Mouse (Mus musculus) fibroblast of lung, adult 2 months (primary cell): Measurements from ENCODE around the gene Gadl1.
A peak's percentile ranks its signal among the peaks of the same experiment; 100 is the strongest.

ENCODE experiments used
- DNase-seq: peaks from one replicate; pipeline ENCODE4 v3.0.0-alpha.2; 2011; ENCODE audit warnings: low read depth

The Gadl1 gene

DNA sequence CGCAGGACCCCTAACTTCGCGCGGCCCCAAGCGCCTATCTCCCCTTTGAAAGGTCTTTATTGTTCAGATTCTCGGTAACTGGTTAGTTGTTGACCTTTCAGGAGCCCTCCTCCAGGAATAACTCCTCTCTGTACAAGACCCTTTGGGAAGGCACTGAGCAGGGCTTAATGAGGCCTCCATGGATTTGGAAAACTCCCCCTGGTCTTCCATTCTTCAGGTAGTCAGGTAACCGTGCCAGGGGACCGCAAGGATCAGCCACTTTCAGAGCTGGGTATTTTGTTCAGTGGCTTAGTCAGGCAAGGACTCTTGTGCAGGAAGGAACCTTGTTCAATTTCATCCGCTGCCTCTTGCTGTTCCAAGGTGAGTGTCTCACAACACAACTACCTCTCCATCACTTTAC, at the start of gene Gadl1:
Gene Gadl1 (plus strand): TSS at position 301 of the 400 bp plus-strand sequence.
- DNase-seq, result no peak

DNA sequence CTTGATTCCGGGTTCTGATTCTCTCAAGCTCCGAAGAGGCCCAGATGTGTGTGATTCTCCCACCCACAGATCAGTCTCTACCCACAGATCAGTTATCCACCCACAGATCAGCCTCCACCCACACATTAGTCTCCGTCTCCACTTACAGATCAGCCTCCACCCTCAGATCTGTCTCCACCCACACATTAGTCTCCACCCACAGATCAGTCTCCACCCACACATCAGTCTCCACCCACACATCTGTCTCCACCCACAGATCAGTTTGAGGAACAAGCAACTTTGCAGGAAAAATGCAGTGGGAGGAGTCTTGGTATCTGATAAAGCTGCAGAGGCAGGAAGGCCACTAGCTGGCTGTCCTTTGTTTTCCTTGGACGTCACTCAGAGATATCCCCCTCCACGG, 46.5 kb upstream of the Gadl1 start:
- DNase-seq, result no peak

DNA sequence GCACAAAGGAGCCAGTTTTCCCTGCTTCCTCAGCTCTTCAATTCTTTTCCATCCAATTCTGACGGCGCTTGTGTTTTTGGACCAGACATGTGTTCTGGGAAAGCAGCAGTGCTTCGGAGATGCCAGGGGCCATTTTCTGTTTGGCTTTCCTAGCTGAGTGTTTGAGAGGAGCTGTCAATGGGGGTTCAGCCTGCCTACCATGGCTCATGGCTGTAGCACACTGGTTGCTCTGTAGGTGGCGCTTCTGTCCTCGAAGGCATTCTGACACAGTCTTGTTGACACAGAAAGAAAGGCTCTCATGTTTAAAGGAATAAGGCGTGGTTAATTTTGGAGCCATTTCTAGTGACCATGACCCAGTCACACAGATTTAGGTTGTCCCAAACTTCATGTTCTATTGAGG, 45.9 kb upstream of the Gadl1 start:
- no peak for DNase-seq

DNA sequence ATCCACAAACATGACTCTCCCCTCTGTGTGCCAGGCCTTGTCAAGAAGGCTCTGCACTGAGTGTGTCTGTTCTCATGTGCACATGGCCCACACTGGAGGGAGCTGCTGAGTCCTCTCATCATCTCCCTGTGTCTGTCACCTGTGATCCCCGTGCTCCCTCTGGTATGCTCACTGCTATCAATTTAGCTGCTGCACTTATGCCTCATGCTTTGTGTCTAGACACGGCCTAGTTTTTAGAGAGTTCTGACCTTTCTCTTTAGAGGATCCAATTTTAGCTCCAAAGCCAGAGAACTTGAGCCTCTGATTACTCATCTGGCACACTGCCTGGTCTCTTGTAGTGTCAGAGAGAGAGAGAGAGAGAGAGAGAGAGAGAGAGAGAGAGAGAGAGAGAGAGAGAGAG, 42.0 kb upstream of the Gadl1 start:
- peak; percentile 39 for DNase-seq

DNA sequence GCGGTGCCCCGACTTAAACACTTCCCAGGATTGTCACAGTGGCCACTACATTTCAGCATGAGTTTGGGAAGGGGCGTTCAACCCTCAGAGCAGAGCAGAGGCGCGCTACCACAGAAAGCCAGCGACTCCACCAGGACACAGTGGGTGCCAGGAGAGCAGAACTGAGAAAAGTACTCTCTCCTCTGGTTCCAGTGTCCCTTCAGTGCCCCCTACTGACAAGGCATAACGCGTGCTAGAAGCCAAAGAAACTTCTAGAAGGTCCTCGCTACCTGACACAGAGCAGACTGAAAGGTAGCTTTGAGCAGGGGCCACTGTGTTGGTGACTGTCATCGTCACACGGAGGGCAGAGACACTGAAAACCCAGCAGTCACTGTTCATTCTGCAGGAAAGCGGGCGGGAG, 39.1 kb upstream of the Gadl1 start:
- DNase-seq, result no peak

DNA sequence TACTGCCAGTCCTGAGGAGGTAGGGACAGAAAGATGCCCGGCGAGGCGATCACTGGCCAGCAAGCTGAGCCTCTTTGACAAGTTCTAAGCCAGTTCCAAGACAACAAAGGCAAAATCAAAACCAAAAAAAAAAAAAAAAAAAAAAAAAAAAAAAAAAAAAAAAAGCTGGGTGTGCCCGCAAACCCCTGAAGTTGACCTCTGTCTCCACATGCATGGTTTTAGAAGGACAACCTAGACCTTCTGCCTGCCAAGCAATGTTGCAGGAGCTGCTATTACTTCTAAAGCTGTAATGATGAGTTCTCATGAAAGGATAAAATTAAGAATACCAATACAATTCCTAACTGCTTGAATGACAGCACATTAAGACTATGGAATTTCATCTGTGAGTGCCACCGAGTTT, 38.6 kb upstream of the Gadl1 start:
- no peak for DNase-seq

DNA sequence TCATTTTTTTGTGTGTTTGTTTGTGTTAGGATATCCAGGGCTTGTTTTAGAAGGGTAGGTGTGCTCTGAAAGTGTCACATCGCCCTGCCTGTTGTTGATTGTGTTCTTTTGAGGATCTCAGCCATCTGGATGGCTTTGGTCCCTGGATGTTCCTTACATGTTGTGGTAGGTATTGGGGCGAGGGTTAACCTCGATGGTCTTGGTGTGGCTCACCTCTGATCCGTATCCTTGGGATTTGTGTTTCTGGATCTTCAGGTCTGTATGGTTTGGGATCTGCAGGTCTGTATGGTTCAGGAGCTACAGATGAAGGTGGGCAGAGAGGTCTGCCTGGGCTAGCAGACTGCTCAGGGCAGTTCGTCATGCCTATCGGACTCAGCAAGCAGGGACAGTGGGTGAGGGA, 28.8 kb upstream of the Gadl1 start:
- no peak for DNase-seq

DNA sequence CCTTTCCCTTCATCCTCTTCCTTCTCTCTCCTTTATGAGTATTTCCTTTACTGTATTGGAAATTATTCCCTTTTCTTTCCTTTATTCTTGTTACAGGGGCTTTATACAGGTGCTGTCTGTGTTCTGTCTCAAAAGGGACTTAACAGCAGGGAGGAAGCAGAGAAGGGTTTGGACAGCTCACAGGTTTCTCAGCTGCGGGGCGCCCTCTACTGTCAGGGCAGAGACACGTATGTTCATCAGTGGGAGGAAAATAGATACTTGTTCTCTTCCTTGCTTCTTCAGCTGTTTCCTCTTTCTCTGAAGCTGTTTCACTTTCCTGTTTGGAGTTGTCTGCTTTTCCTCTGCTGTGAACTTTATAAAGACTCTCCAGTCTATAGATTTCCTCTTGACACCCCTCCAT, 28.1 kb upstream of the Gadl1 start:
- DNase-seq, result no peak

DNA sequence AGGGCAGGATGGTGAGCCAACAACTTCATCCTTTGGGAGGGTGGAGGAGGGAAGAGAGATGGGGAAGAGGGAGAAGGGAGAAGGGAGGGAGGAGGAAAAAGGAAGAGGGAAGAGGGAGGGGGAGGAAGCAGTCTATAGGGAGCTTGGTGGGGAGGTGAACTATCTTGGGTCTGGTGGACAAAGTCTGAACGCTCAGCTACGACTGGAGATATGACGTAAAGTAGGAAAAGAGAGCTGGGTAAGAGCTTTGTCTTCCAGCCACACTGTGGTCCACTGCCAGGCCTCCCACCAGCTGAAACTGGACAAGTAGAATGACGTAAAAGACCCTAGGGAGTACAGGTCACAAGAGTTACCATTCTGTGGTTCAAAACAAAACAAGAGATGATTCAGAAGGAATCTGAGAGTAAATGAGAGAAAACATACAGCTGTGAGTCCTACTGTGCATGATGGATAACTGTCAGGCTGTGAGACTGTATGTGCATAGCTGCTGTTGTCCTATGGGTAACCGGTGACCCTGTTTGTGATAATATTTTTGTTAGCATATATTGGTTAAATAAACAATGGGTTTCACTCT, 26.5 kb upstream of the Gadl1 start:
- no peak for DNase-seq

DNA sequence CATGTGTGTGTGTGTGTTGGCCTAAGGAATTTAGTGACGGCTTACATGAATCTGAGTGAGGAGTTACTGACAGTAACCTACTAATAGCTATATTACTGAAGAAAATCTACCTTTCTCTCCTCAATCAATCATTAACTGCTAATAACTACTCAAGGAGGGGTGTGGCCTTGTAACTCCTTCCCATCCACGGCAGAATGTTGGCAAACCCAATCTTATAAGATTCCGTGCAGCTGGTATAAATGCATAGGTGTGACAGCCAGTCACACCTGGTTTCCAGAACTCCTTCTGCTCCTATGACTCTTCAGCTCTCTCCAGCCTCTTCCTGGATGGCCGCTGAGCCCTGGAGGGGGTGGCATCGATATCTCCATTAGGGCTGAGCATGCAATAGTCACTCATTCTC, 25.8 kb upstream of the Gadl1 start:
- no peak for DNase-seq

DNA sequence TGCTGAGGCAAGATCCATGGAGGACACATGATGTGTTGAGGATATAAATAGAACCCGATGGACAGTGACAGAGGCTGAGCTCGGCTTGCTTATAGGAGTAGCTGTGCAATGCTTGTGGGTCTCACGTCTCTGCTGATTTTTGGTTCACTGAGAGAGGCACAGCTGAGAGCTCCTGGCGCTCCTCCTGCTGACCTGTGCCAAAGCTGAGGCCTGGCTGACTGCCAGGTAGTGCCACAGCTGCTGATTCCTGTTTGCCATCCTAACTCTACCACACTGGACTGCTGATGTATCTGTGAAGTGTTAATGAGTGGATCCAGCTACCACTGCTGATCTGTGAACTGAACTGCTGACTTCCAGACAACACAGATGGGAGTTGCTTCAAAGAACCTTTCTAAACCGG, 21.7 kb upstream of the Gadl1 start:
- DNase-seq, result no peak

DNA sequence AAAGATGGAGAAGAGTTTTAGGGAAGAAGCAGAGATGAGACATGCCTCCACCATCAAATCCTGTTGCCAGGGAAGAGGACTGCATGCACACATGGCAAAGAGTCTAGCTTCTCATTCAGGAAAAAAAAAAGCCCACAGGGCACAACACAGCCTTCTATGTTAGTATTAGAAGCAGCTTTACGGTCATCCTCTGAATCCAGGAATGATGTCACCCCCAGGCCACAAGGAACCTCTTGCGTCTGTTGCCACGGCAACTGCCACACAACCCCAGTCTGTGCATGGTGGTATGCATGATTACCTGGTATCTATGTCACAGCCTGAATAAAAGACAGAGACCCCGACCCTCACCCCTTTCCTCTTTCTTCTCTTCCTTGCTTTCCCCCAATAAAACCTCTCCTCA, 16.1 kb upstream of the Gadl1 start:
- no peak for DNase-seq

DNA sequence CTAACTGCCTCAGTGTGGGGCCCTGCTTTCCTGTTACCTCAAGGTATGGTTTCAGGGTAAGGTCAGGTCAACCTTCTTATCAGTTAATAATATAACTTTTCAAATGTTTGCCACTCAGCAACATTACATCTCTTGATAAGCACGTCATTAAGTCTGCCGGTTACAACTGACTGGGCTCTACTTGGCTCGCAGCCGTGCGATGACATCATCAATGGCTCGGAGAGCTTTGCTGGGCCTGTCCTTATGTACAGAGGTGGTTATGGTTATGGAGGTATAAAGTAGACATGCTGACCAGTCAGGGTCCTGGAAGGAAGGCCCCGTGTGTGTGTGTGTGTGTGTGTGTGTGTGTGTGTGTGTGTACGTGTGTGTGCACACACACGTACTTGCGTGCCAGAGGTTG, 15.3 kb upstream of the Gadl1 start:
- DNase-seq, result no peak

DNA sequence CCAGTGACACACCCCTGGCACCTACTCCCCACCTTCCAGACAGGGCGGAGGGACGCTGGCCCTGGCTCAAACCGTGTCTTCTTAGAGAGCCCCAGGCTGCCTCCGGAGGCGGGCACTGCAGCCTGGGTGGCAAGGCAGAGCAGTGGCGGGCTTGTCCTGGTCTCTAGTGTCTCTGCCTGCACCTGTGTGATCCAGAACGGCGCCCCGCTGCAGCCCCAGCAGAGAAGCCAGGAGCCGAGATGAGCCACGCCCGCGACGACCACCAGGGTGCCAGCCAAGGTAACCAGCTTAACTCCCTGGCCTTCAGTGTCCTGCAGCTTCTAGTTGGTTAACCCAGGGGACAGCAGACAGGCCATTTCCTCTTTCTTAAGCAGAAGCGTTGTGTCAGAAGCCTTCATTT, 930 bp upstream of the Gadl1 start:
- DNase-seq, result no peak

DNA sequence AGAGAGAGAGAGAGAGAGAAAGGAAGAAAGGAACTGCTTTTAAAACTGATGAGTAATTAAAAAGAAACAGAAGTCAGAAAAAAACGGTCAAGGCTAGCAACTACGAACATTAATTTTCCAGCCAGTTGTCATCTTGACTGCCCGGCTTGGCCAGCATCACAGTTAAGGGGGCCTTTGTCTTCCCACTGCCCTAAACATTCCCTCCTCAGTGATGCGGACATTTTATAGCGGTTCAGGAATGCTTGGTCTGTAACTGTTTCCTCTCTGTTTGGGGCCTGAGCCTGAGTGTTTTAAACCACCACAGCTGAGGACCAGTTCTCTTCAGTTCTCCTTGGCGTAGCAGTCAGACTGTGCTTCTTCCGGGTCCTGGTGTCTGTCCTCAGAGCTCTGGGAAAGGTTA, 4.8 kb downstream of the Gadl1 start:
- no peak for DNase-seq

DNA sequence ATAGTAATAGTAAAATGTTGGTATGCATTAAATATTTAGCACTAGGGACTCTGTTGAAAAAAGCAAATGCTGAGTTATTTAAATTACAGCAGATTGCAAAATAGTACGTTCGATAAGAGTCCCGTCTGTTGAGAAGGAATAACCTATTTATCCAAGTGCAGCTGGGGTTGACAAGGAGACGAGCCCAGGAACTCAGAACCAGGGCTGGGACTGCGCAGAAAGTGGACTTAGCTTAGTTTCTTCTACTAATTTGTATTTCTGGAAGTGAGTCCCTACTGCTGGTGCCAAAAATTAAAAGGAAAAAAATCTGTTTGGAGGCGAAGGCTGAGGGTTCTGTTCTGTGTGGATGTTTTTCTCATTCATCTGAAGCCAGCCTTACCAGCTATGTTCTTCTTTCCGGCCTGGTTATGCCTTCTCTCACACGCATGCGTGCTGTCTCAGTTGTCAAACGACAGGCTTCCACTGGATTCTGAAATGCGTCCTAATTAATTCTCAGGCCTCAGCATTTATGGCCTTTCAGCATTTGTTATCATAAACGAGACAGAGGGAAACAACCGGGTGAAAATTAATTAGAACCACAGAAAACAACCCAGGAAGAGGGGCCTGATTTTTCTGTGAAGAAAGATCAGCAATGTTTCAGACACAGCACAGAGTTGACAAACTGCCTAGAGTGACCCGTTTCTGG, 6.5 kb downstream of the Gadl1 start:
- no peak for DNase-seq

DNA sequence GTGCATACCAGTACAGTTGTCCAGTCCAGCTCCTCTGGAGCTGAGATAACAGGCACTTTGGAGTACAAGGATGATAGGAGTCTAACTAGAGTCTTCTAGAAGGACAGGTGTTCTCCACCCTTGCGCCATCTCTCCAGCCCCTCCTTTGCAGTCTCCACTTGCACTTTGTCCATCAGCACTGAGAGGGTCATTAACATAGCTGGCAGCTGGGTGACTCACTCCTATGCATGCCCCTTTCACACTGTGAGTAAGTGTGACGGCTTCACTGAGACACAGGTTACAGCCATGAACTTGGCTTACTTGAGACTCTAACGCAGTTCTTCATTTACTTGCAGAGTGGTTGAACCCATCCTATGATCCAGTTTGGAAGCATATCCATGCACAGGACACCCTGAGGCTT, 10.5 kb downstream of the Gadl1 start:
- DNase-seq, result no peak

DNA sequence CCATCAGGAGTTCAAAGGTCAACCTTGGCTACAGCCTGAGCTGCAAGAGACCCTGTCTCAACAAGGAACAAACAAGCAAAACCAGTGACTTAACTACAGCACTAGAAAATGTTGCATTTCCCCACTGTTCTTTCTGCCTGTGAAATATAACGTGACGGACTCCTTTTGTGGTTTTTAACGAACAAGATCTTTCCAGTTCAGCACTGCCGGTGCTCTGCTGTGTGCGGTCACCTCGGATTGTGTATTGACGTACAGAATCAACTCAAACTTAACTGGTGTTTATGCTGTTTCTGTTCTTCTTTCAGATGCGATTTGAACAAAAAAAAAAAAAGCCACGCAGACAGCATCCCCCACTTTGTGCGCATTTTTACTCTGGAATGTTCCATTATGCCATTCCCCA, 13.4 kb downstream of the Gadl1 start:
- no peak for DNase-seq

DNA sequence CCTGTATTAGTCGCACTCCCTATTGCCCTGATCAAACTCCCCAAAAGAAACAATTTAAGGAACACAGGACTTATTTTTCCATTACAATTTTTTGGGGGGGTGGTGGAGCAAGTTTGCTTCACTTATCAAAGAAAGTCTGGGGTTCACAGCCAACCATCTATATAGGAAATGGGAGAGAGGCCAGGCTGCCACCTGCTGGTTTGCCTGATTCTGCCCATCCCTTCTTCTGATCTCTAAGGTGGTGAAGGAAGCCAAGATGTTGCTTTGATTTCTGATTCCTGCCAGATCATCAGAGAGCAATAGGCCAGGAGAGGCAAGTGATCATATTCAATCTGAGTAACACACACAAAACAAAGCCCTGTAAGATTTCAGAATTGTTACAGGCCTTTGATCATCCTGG, 14.8 kb downstream of the Gadl1 start:
- DNase-seq, result no peak

DNA sequence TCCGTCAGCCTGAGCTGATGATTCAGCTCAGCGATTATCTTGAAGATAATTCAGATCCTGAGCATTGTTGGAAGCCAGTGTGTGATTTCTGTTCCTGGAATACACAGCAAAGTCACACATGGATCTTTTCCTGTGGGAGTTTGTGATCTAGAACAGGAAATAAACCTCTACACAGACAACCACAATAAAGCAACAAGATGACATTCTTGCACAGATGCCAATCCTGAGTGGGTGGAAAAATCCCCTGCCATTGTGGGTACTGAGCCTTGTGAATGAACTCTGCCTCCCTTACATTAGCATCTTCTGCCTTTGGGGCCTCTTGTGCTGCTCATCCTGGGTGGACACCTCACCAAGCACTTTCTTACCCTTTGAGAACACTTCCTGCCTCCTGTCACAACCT, 22.5 kb downstream of the Gadl1 start:
- no peak for DNase-seq

DNA sequence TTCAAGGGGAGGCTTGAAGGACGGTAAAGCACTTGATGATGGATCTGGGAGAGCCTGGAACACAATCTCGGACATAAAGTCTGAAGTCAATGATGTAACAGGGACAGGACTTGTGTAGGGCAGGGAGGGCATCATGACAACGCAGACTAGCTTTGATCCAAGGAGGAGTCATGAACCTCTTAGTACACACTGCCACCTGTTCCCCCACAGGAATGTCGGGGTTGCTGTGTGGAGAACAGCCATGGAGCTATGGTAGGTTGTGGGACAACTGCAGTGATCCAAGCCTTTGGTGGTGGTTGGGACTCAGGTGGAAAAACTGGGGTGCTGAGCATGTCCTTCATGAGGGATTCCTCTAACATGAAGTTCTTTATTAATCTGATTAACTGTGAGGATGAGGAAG, 23.5 kb downstream of the Gadl1 start:
- DNase-seq, result no peak

DNA sequence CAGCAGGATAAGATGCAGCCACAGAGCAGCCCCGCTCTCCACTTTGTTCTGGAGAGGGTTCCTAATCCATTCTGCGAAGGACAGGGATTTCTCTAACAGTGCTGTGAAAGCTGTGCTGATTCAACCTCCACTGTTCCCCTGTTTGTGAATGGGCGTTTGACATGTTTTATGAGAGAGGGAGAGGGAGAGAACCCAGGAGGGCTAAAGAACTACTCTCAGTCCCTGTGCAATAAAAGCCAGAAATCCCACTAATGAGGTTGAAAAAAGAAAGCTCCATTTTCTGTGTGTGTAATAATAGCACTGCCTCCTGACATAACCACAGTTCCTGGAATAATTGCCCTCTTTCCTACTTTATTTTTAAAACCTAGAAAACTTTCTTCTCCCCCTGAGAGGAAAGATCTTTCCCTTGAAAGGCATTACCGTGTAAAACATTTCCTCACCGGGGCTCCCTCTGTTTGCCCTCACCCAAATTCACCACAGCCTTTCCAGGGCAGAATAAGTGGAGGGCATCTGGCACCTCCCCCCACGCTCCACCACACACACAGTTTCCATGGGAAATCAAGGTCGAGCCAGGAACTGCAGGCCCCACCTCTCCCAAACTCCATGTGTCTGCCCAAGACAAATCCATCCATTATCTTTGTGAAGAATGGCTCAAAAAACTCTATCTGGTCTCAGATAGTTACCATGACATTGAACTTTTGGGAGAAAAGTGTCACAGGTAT, 24.1 kb downstream of the Gadl1 start:
- DNase-seq, result no peak

DNA sequence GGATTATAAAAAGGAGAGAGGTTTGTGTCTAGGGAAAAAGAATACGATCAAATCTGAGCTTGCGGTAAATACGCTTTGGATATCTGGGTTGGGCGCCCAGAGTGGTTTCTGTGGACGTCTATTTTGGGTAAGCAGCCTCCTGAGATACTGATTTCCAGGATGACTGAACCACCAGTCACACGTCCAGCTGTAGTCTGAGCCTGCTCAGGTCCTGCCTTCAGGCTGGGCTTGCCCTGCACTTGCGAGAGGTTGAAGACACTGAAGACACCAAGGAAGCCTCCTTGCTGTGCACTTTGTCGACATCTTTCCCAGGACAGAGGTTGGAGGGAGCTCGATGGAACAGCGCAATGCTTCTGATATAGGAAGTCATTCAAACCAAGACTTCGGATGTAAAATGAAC, 25.0 kb downstream of the Gadl1 start:
- no peak for DNase-seq

DNA sequence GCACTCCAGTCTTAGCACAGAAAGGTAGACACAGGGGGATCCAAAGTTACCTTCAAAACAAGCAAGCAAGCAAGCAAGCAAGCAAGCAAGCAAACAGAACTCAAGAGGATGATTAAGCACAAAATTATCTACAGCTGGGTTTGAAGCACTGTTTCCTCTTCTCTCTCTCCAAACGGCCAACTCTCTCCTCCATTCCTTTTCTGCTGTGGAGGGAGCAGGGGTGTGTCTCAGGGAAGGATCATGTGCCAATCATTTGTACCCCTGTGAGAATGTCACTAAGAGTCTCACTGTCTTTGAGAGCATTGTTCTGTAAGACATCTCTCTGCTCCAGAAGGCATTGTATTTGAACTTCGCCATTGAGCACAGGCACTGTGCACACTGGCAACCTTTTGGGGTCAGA, 27.1 kb downstream of the Gadl1 start:
- no peak for DNase-seq
